Mouse (Mus musculus): ENCODE measurements around the gene Cdkl1.

Gene Cdkl1

GRCm38 (mm10) chr12:69783247-69784025, 7.6 kb downstream of the Cdkl1 start:
- DNase-seq (ENCODE audit: low spot score): peak; percentile 40

GRCm38 (mm10) chr12:69781935-69782650, 9.0 kb downstream of the Cdkl1 start:
- DNase-seq (ENCODE audit: low spot score): no peak

GRCm38 (mm10) chr12:69781480-69781879, 9.6 kb downstream of the Cdkl1 start:
- DNase-seq (ENCODE audit: low spot score): no peak

GRCm38 (mm10) chr12:69777957-69778356, 13.1 kb downstream of the Cdkl1 start:
- no peak for DNase-seq (ENCODE audit: low spot score)

GRCm38 (mm10) chr12:69777341-69777730, 13.7 kb downstream of the Cdkl1 start:
- DNase-seq (ENCODE audit: low spot score): no peak

GRCm38 (mm10) chr12:69776607-69777340, 14.3 kb downstream of the Cdkl1 start:
- DNase-seq (ENCODE audit: low spot score): no peak

- DNase-seq (ENCODE audit: low spot score): no peak
Measured at GRCm38 (mm10) chr12:69768841-69769240, 22.2 kb downstream of the Cdkl1 start.

GRCm38 (mm10) chr12:69767476-69768258, 23.4 kb downstream of the Cdkl1 start:
- no peak for DNase-seq (ENCODE audit: low spot score)

GRCm38 (mm10) chr12:69766185-69766904, 24.7 kb downstream of the Cdkl1 start:
- DNase-seq (ENCODE audit: low spot score): no peak

- DNase-seq (ENCODE audit: low spot score): no peak
Measured at GRCm38 (mm10) chr12:69765543-69765942, 25.5 kb downstream of the Cdkl1 start.

- no peak for DNase-seq (ENCODE audit: low spot score)
Measured at GRCm38 (mm10) chr12:69761603-69762002, 29.5 kb downstream of the Cdkl1 start.

GRCm38 (mm10) chr12:69760743-69761406, 30.2 kb downstream of the Cdkl1 start:
- DNase-seq (ENCODE audit: low spot score): no peak

- DNase-seq (ENCODE audit: low spot score): no peak
Measured at GRCm38 (mm10) chr12:69760014-69760413, 31.1 kb downstream of the Cdkl1 start.

GRCm38 (mm10) chr12:69759267-69759885, 31.7 kb downstream of the Cdkl1 start:
- peak; percentile 36 for DNase-seq (ENCODE audit: low spot score)

GRCm38 (mm10) chr12:69758221-69759185, 32.6 kb downstream of the Cdkl1 start:
- DNase-seq (ENCODE audit: low spot score): peak; percentile 72

- DNase-seq (ENCODE audit: low spot score): peak; percentile 90
Measured at GRCm38 (mm10) chr12:69757418-69758141, 33.5 kb downstream of the Cdkl1 start.

- DNase-seq (ENCODE audit: low spot score): no peak
Measured at GRCm38 (mm10) chr12:69756015-69756414, 35.1 kb downstream of the Cdkl1 start.

- no peak for DNase-seq (ENCODE audit: low spot score)
Measured at GRCm38 (mm10) chr12:69753936-69754335, 37.1 kb downstream of the Cdkl1 start.

Measured in yolk sac, embryonic 10.5 days (tissue).